Mouse (Mus musculus) heart, adult 2 months (tissue): ENCODE measurements at regions not wholly inside any gene's neighbourhood (a gene's known extent, or its start where the extent isn't known, plus 50 kb on each side); places are given as distances from the start of the nearest gene placed in this dataset.

Experiments
- CTCF ChIP-seq: fragments of 200-600 bp; IDR thresholded peaks from 2 replicates; pipeline ENCODE4 v1.8.1; 2022; ENCODE audit warnings: antibody characterized with exemption, mild to moderate bottlenecking, moderate library complexity
- POLR2A ChIP-seq: fragments of 200-500 bp; IDR thresholded peaks from 2 replicates; pipeline ENCODE4 v1.6.1; 2011; ENCODE audit warnings: mild to moderate bottlenecking, low read depth, low read length, control low read depth; ENCODE audit not compliant: insufficient read depth

GRCm38 (mm10) chr8:26808771-26809170 lies 168.4 kb upstream of the Zfp703 start:
- no peak for TF ChIP-seq CTCF
- no peak for TF ChIP-seq POLR2A
